Mouse (Mus musculus) bone marrow, adult 2 months (tissue): ENCODE measurements around the gene Syt14. TPM values are rescaled to one million over a fixed set of nuclear protein-coding genes. Genes with fewer than 3 reads are reported as not detected.

ENCODE experiments used
- H3K27ac ChIP-seq: fragments of 200-500 bp; 2 replicates; pipeline ENCODE4 v1.5.1; 2012; ENCODE audit warnings: low read depth, mild to moderate bottlenecking, control low read depth, inconsistent platforms, low read length; ENCODE audit not compliant: control insufficient read depth, poor library complexity, insufficient read depth
- H3K4me1 ChIP-seq: fragments of 200-500 bp; 2 replicates; pipeline ENCODE4 v1.6.1; 2011; ENCODE audit warnings: low read length; ENCODE audit not compliant: control insufficient read depth, insufficient read depth
- H3K4me3 ChIP-seq: fragments of 200-500 bp; replicated peaks from 2 replicates; pipeline ENCODE3; 2011; ENCODE audit warnings: mild to moderate bottlenecking, low read depth, low read length, control low read depth; ENCODE audit not compliant: control insufficient read depth
- CTCF ChIP-seq: fragments of 200-500 bp; IDR thresholded peaks from 2 replicates; pipeline ENCODE4 v1.5.1; 2011; ENCODE audit warnings: low read length, control low read depth; ENCODE audit not compliant: control insufficient read depth, insufficient read depth
- POLR2A ChIP-seq: fragments of 200-500 bp; IDR thresholded peaks from 2 replicates; pipeline ENCODE4 v1.6.1; 2011; ENCODE audit warnings: low read depth, mild to moderate bottlenecking, control low read depth, low read length, borderline replicate concordance; ENCODE audit not compliant: control insufficient read depth
- WGBS: fragments of 180-500 bp; shearing (Covaris S2); methylation state at CpG from one replicate; pipeline ENCODE4 v1.1.7; 2018; 5-methylcytosine and 5-hydroxymethylcytosine counted together
- polyA plus RNA-seq: library from polyadenylated mRNA; stranded (reverse); fragments of >200 nt; gene quantifications from 2 replicates; pipeline ENCODE4 v1.2.4, GENCODE M21; 2011; ENCODE audit warnings: low replicate concordance; ENCODE audit not compliant: missing spikeins, insufficient read depth, insufficient read length

The Syt14 gene
- polyA plus RNA-seq, 1 experiment, result 2.1 TPM

- Histone ChIP-seq H3K4me1 (no peaks in the 10 kb centered on the region), H3K27ac (no peak overlapping the region), H3K4me3 (no peak overlapping the region)
- no peak for TF ChIP-seq CTCF
- TF ChIP-seq POLR2A, result no peak
- 86% methylated on average over 5 of the region's 5 CpGs for WGBS
Measured at GRCm38 (mm10) chr1:192962323-192962722, 73.3 kb downstream of the Syt14 start.

DNA sequence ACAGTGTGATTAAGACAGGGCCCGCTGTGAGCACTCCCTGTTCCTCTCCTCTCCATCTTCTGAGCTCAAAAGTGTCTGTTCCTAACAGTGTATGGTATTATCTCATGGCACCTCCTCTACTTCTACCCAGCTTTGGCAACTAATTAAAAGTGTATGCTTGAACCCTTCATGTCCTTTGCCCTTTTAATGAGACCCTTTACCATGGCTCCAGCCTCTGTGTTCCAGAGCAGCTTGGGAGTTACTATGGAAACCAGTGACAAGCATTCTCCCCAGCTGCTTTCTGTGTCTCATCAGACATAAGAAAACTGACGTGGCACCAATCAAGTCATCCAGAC lies 87.8 kb downstream of the Syt14 start:
- no peak overlapping the region for H3K4me3 ChIP-seq
- no peak overlapping the region for H3K27ac ChIP-seq
- TF ChIP-seq CTCF, result no peak
- no peak for TF ChIP-seq POLR2A
- WGBS, result 81% methylated on average over 2 of the region's 2 CpGs
- no peaks in the 10 kb centered on the region for H3K4me1 ChIP-seq

- TF ChIP-seq POLR2A, result no peak
- no peak for TF ChIP-seq CTCF
- 85% methylated on average over 1 of the region's 1 CpGs for WGBS
Measured at GRCm38 (mm10) chr1:192947170-192947838, 88.3 kb downstream of the Syt14 start.

DNA sequence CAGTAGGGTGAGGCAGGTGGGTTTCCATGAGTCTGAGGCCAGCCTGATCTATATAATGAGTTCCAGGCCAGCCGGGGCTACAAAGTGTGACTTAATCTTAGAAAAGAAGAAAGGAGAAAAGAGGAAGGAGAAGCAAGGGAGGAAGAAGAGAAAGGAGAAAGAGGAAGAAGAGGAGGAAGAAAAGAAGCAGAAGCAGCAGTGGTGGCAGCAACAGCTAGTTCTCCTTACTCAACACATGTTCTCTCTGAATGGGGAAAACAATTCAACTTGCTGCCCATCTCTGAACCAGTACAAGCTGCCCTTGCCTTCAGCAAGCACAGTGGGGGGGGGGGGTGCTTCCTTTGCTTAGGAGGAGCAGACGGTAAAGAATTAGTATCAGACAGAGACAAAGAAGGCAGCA lies 96.5 kb downstream of the Syt14 start:
- Histone ChIP-seq H3K4me3 (no peak overlapping the region), H3K4me1 (no peaks in the 10 kb centered on the region; the same call in none of the 2 replicates), H3K27ac (no peak overlapping the region)
- WGBS, result 15% methylated on average over 2 of the region's 2 CpGs
- TF ChIP-seq CTCF (no peak), POLR2A (no peak)

More at GRCm38 (mm10) chr1:192947170-192947838, 88.3 kb downstream of the Syt14 start:
- Histone ChIP-seq H3K4me1 (no peaks in the 10 kb centered on the region), H3K27ac (no peak overlapping the region), H3K4me3 (no peak overlapping the region)

DNA sequence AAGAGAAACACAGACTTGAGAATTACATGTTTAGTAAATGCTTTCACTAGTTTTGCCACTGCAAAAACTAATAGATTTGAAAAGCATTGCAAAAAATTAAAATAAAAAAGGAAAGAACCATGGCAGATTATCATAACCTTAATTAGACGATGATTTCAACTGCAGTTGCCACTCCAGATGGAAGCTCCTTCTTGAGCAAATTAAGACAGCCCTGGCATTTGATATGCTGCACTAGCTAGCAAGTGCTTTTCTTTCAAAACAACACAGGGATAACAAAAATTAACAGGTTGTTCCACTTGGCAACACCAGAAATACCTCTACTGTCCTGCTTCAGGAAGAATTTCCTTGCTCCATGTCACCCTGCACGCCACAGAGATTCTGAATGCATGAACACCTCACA lies 97.6 kb downstream of the Syt14 start:
- no peak for TF ChIP-seq CTCF
- TF ChIP-seq POLR2A, result no peak
- Histone ChIP-seq H3K4me3 (no peak overlapping the region), H3K27ac (no peak overlapping the region), H3K4me1 (no peaks in the 10 kb centered on the region; the same call in none of the 2 replicates)
- 81% methylated on average over 2 of the region's 2 CpGs for WGBS

GRCm38 (mm10) chr1:192931797-192932196 lies 103.8 kb downstream of the Syt14 start:
- no peak for TF ChIP-seq POLR2A
- TF ChIP-seq CTCF, result no peak
- no peak overlapping the region for H3K4me3 ChIP-seq
- H3K27ac ChIP-seq, result no peak overlapping the region
- no peaks in the 10 kb centered on the region; the same call in 1 of the 2 replicates for H3K4me1 ChIP-seq
- WGBS, result 78% methylated on average over 3 of the region's 3 CpGs

- Histone ChIP-seq H3K4me3 (no peak overlapping the region), H3K4me1 (no peaks in the 10 kb centered on the region), H3K27ac (no peak overlapping the region)
- TF ChIP-seq POLR2A (no peak), CTCF (no peak)
- 62% methylated on average over 3 of the region's 3 CpGs for WGBS
Measured at GRCm38 (mm10) chr1:192912101-192912728, 123.4 kb downstream of the Syt14 start.

DNA sequence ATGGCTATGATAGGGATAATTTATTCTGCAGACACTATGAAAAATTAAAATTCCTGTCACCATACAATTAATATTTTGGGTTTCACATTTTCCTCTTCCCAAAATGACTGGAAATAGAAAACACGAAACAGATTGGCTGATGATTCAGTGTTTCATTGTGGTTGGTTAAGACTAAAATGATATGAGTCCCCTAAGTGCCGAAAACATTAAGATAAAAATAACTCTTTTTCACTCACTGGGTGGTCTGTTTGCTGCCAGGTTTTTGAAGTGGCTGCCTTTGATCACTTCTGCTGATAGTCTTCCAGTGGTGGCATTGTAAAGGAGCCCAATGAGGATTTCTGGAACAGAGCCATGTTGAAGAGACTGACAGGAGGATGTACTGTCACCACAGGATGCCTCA lies 134.1 kb downstream of the Syt14 start:
- H3K27ac ChIP-seq, result no peak overlapping the region
- H3K4me3 ChIP-seq, result no peak overlapping the region
- TF ChIP-seq POLR2A, result no peak
- no peak for TF ChIP-seq CTCF
- 75% methylated on average over 2 of the region's 2 CpGs for WGBS
- H3K4me1 ChIP-seq, result no peaks in the 10 kb centered on the region
